Mouse (Mus musculus) hindbrain, embryonic 14.5 days (tissue): ENCODE measurements around the gene Myom3. TPM values are rescaled to one million over a fixed set of nuclear protein-coding genes. Genes with fewer than 3 reads are reported as not detected.

Experiments used
- ATAC-seq: fragments of 200-750 bp; cut with Nextera tagmentation; 2 replicates; pipeline ENCODE4 v1.8.0; 2017; ENCODE audit warnings: moderate number of reproducible peaks, mild to moderate bottlenecking, moderate TSS enrichment, moderate library complexity; ENCODE audit not compliant: low FRiP score
- DNase-seq: peaks from one replicate; pipeline ENCODE4 v3.0.0-alpha.2; 2015; ENCODE audit warnings: low spot score
- H3K27ac ChIP-seq: fragments of 300-500 bp; sonication (generic); 2 replicates; pipeline ENCODE4 v1.5.1; 2014; ENCODE audit warnings: mild to moderate bottlenecking, moderate library complexity
- H3K27me3 ChIP-seq: fragments of 300-500 bp; sonication (generic); 2 replicates; pipeline ENCODE4 v1.6.1; 2014; ENCODE audit warnings: mild to moderate bottlenecking, low read length, mixed read lengths; ENCODE audit not compliant: control insufficient read depth, insufficient read depth
- H3K36me3 ChIP-seq: fragments of 300-500 bp; sonication (generic); replicated peaks from 2 replicates; pipeline ENCODE4 v1.6.1; 2014; ENCODE audit not compliant: control insufficient read depth, insufficient read depth
- H3K4me1 ChIP-seq: fragments of 300-500 bp; sonication (generic); replicated peaks from 2 replicates; pipeline ENCODE4 v1.6.1; 2014; ENCODE audit warnings: antibody characterized with exemption, low read length, mixed read lengths; ENCODE audit not compliant: control insufficient read depth, insufficient read depth
- H3K4me2 ChIP-seq: fragments of 300-500 bp; sonication (generic); replicated peaks from 2 replicates; pipeline ENCODE4 v1.6.1; 2014; ENCODE audit warnings: mild to moderate bottlenecking, moderate library complexity
- H3K4me3 ChIP-seq: fragments of 300-500 bp; sonication (generic); replicated peaks from 2 replicates; pipeline ENCODE4 v1.5.1; 2014; ENCODE audit warnings: mild to moderate bottlenecking, low read length
- H3K9ac ChIP-seq: fragments of 300-500 bp; sonication (generic); 2 replicates; pipeline ENCODE4 v1.6.1; 2014
- H3K9me3 ChIP-seq: fragments of 300-500 bp; sonication (generic); 2 replicates; pipeline ENCODE4 v1.6.1; 2016; ENCODE audit warnings: low read length; ENCODE audit not compliant: control insufficient read depth
- WGBS: fragments of 180-500 bp; shearing (Covaris S2); extraction: QIAGEN DNeasy Blood & Tissue Kit; methylation state at CpG from one replicate; pipeline ENCODE4 v1.1.7; 2014; 5-methylcytosine and 5-hydroxymethylcytosine counted together
- polyA plus RNA-seq: library from polyadenylated mRNA; unstranded; fragments of >200 nt; fragmentation: Nextera tagmentation; extraction: Ambion mirVana; gene quantifications from 2 replicates; pipeline ENCODE4 v1.2.1, GENCODE M21; 2014

The Myom3 gene
- polyA plus RNA-seq, 1 experiment from 2014 or later = 0.09 TPM

DNA sequence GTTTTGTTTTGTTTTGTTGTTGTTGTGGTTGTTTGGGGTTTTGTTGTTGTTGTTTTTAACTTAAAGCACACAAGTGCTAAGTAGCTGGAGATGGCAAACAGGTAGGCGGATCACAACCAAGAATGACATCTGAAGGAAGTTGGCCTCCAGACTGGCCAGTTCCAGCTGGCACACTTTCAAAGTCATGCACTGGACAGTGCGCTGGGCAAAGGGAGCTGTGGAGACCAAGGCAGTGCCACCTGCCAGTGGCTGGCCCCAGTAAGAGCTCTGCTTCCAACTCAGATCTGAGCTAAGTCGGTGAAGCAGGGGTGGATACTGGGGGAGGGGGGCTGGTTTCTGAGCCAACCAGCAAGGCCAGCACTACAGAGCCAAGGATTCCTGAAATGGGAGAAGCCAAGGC, 7.5 kb downstream of the Myom3 start:
- ATAC-seq (no peak), DNase-seq (no peak)
- no peak overlapping the region for H3K4me3 ChIP-seq
- H3K36me3 ChIP-seq = no peaks in the 10 kb centered on the region
- H3K27me3 ChIP-seq = no peaks in the 10 kb centered on the region
- H3K9ac ChIP-seq = no peak overlapping the region
- H3K27ac ChIP-seq = no peak overlapping the region
- WGBS = 70% methylated on average over 3 of the region's 3 CpGs
- H3K4me2 ChIP-seq = no peak overlapping the region
- no peaks in the 10 kb centered on the region for H3K4me1 ChIP-seq
- no peaks in the 10 kb centered on the region for H3K9me3 ChIP-seq

GRCm38 (mm10) chr4:135768572-135769526, 9.3 kb downstream of the Myom3 start:
- 69% methylated on average over 14 of the region's 14 CpGs for WGBS
- no peak; the same call in 1 of the 2 replicates for ATAC-seq

GRCm38 (mm10) chr4:135770611-135771305, 11.2 kb downstream of the Myom3 start:
- DNase-seq (no peak), ATAC-seq (no peak)
- H3K4me3 ChIP-seq = no peak overlapping the region
- WGBS = 88% methylated on average over 18 of the region's 18 CpGs
- no peak overlapping the region for H3K27ac ChIP-seq
- no peaks in the 10 kb centered on the region for H3K36me3 ChIP-seq
- H3K4me2 ChIP-seq = no peak overlapping the region
- no peaks in the 10 kb centered on the region for H3K9me3 ChIP-seq
- no peaks in the 10 kb centered on the region for H3K4me1 ChIP-seq
- H3K9ac ChIP-seq = no peak overlapping the region
- H3K27me3 ChIP-seq = no peaks in the 10 kb centered on the region

More at GRCm38 (mm10) chr4:135768572-135769526, 9.3 kb downstream of the Myom3 start:
- Histone ChIP-seq H3K27me3 (no peaks in the 10 kb centered on the region), H3K4me3 (no peak overlapping the region), H3K4me1 (no peaks in the 10 kb centered on the region), H3K9me3 (no peaks in the 10 kb centered on the region), H3K27ac (no peak overlapping the region), H3K9ac (no peak overlapping the region), H3K4me2 (no peak overlapping the region), H3K36me3 (no peaks in the 10 kb centered on the region)
- DNase-seq = peak; percentile 30

- ATAC-seq (no peak), DNase-seq (no peak)
- 83% methylated on average over 6 of the region's 6 CpGs for WGBS
- no peaks in the 10 kb centered on the region for H3K36me3 ChIP-seq
- no peak overlapping the region for H3K27ac ChIP-seq
- H3K4me3 ChIP-seq = no peak overlapping the region
- no peak overlapping the region for H3K4me2 ChIP-seq
- no peaks in the 10 kb centered on the region for H3K4me1 ChIP-seq
- no peaks in the 10 kb centered on the region for H3K9me3 ChIP-seq
- H3K27me3 ChIP-seq = no peaks in the 10 kb centered on the region
- H3K9ac ChIP-seq = no peak overlapping the region
Measured at GRCm38 (mm10) chr4:135771592-135771991, 12.1 kb downstream of the Myom3 start.

- ATAC-seq (no peak), DNase-seq (no peak)
- Histone ChIP-seq H3K27ac (no peak overlapping the region), H3K9ac (no peak overlapping the region), H3K4me2 (no peak overlapping the region), H3K36me3 (no peaks in the 10 kb centered on the region), H3K27me3 (no peaks in the 10 kb centered on the region), H3K4me1 (no peaks in the 10 kb centered on the region), H3K9me3 (no peaks in the 10 kb centered on the region), H3K4me3 (no peak overlapping the region)
- 74% methylated on average over 4 of the region's 4 CpGs for WGBS
Measured at GRCm38 (mm10) chr4:135772671-135773070, 13.2 kb downstream of the Myom3 start.

- 75% methylated on average over 8 of the region's 8 CpGs for WGBS
- Histone ChIP-seq H3K4me1 (no peaks in the 10 kb centered on the region), H3K9ac (no peak overlapping the region), H3K36me3 (no peaks in the 10 kb centered on the region), H3K4me2 (no peak overlapping the region), H3K27ac (no peak overlapping the region), H3K9me3 (no peaks in the 10 kb centered on the region), H3K27me3 (no peaks in the 10 kb centered on the region), H3K4me3 (no peak overlapping the region)
- no peak for ATAC-seq
- no peak for DNase-seq
Measured at GRCm38 (mm10) chr4:135774496-135774895, 15.0 kb downstream of the Myom3 start.

DNA sequence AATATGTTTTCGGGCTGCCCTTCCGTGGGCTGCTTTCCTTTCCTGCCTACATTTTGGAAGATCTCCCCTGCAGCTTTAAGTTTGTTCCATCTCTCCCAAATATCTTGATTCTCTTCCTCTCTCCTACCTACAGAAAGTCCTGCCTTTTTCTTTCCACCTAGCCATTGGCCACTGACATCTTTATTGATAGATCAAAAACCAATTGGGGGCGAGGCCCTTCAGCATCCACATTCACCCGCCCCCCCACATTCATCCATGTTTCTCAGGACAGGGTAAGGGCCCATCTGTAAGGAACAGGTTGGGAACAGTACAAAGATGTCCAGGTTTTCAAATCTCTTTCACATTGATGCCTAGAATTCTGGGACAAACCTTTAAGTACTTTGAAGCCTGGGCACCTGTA, 17.3 kb downstream of the Myom3 start:
- no peak overlapping the region for H3K27ac ChIP-seq
- no peak overlapping the region for H3K9ac ChIP-seq
- no peak for ATAC-seq
- no peaks in the 10 kb centered on the region for H3K27me3 ChIP-seq
- no peak overlapping the region for H3K4me2 ChIP-seq
- no peaks in the 10 kb centered on the region for H3K9me3 ChIP-seq
- WGBS = 90% methylated on average over 4 of the region's 4 CpGs
- H3K4me1 ChIP-seq = no peaks in the 10 kb centered on the region
- no peak overlapping the region for H3K4me3 ChIP-seq
- DNase-seq = no peak
- no peaks in the 10 kb centered on the region for H3K36me3 ChIP-seq

DNA sequence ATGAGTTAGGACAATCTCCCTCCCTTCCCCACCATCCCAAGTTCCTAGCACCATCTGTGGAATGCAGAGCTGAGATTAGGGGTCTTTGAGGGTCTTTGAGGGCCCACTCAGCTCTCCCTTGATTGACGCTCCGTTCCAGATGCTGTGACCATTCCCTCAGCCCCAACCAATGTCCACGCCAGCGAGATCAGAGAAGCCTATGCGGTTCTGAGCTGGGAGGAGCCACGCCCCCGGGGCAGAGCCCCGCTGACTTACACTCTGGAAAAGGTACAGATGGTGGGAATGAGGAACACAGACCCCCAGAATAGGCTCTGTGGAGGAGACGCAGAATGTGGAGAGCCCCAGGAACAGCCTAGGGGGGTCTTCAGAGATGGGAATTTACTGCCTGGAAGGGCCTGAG, 20.1 kb downstream of the Myom3 start:
- ATAC-seq (no peak), DNase-seq (no peak)
- Histone ChIP-seq H3K27me3 (no peaks in the 10 kb centered on the region), H3K4me2 (no peak overlapping the region), H3K9ac (no peak overlapping the region), H3K9me3 (no peaks in the 10 kb centered on the region), H3K27ac (no peak overlapping the region), H3K4me1 (no peaks in the 10 kb centered on the region), H3K36me3 (no peaks in the 10 kb centered on the region), H3K4me3 (no peak overlapping the region)
- 77% methylated on average over 9 of the region's 9 CpGs for WGBS

GRCm38 (mm10) chr4:135780255-135780654, 20.7 kb downstream of the Myom3 start:
- no peak for ATAC-seq
- DNase-seq = no peak

More at GRCm38 (mm10) chr4:135780255-135780654, 20.7 kb downstream of the Myom3 start:
- Histone ChIP-seq H3K27me3 (no peaks in the 10 kb centered on the region), H3K9ac (no peak overlapping the region), H3K4me3 (no peak overlapping the region), H3K4me1 (no peaks in the 10 kb centered on the region), H3K4me2 (no peak overlapping the region), H3K36me3 (no peaks in the 10 kb centered on the region), H3K9me3 (no peaks in the 10 kb centered on the region), H3K27ac (no peak overlapping the region)
- WGBS = 86% methylated on average over 3 of the region's 3 CpGs
